ENCODE assay signal across 8 mouse cellular contexts in genomic region chr11:8443539-8444292, GRCm38 (mm10).
DNase-seq lines count a peak whose midpoint lies in the region; ATAC-seq lines count a peak whose summit lies in the region.

No protein-coding gene starts in this region.

- intact Hi-C loops in heart, postnatal 25 days (cut with DNase I) = loop anchor here (10.0 kb wide), 1 partner anchor 681 kb away; no protein-coding TSS in a partner anchor

- no peak overlapping the region for H3K4me2 ChIP-seq in limb, embryonic 13.5 days (replicated peaks)
- H3K4me2 ChIP-seq in hindbrain, embryonic 14.5 days (replicated peaks) = no peak overlapping the region

- H3K36me3 ChIP-seq in limb, embryonic 13.5 days = peaks cover 84% of the 10 kb centered on the region
- peaks cover 98% of the 10 kb centered on the region for H3K36me3 ChIP-seq in limb, embryonic 10.5 days
- no peaks in the 10 kb centered on the region for H3K36me3 ChIP-seq in hindbrain, embryonic 14.5 days (replicated peaks; ENCODE audit: control insufficient read depth, insufficient read depth)

- ATAC-seq in limb, embryonic 13.5 days (ENCODE audit: low FRiP score, low read depth) = no peak
- ATAC-seq in common myeloid progenitor, adult 5-6 weeks (replicated peaks; ENCODE audit: low read depth, poor library complexity, severe bottlenecking) = peak; percentile 70
- no peak for ATAC-seq in hindbrain, embryonic 14.5 days (ENCODE audit: low FRiP score)

- 77% methylated on average over 11 of the region's 11 CpGs for WGBS in limb, embryonic 13.5 days
- 83% methylated on average over 11 of the region's 11 CpGs for WGBS in limb, embryonic 10.5 days
- 79% methylated on average over 11 of the region's 11 CpGs for WGBS in hindbrain, embryonic 14.5 days

- peak overlapping the region; percentile 10; the same call in 1 of the 2 replicates for H3K27ac ChIP-seq in limb, embryonic 13.5 days
- no peak overlapping the region for H3K27ac ChIP-seq in limb, embryonic 10.5 days
- no peak overlapping the region for H3K27ac ChIP-seq in hindbrain, embryonic 14.5 days

- H3K4me3 ChIP-seq in limb, embryonic 13.5 days = no peak overlapping the region
- H3K4me3 ChIP-seq in limb, embryonic 10.5 days = no peak overlapping the region
- no peak overlapping the region for H3K4me3 ChIP-seq in hindbrain, embryonic 14.5 days (replicated peaks; ENCODE audit: low read length)

- DNase-seq in limb, embryonic 10.5 days (ENCODE audit: low spot score) = no peak
- peak; percentile 44 for DNase-seq in heart, postnatal 25 days (ENCODE audit: low spot score)
- peak; percentile 61 to 75 for DNase-seq in lung, postnatal 4 days
- DNase-seq in hindbrain, embryonic 14.5 days (ENCODE audit: low spot score) = no peak
- no peak for DNase-seq in spleen, adult 12 weeks (ENCODE audit: low spot score)
- DNase-seq in cerebellum, adult 9-11 months = no peak

- H3K27me3 ChIP-seq in limb, embryonic 13.5 days = no peaks in the 10 kb centered on the region
- no peaks in the 10 kb centered on the region for H3K27me3 ChIP-seq in limb, embryonic 10.5 days (ENCODE audit: low read depth, poor library complexity, severe bottlenecking)
- H3K27me3 ChIP-seq in hindbrain, embryonic 14.5 days (ENCODE audit: control insufficient read depth, insufficient read depth, low read length) = no peaks in the 10 kb centered on the region

- no peaks in the 10 kb centered on the region for H3K9me3 ChIP-seq in limb, embryonic 13.5 days
- no peaks in the 10 kb centered on the region for H3K9me3 ChIP-seq in limb, embryonic 10.5 days (replicated peaks)
- no peaks in the 10 kb centered on the region for H3K9me3 ChIP-seq in hindbrain, embryonic 14.5 days (ENCODE audit: control insufficient read depth, low read length)

- peaks cover 34% of the 10 kb centered on the region for H3K4me1 ChIP-seq in limb, embryonic 13.5 days
- H3K4me1 ChIP-seq in limb, embryonic 10.5 days = no peaks in the 10 kb centered on the region
- peaks cover 8% of the 10 kb centered on the region for H3K4me1 ChIP-seq in hindbrain, embryonic 14.5 days (replicated peaks; ENCODE audit: control insufficient read depth, insufficient read depth, low read length)

- no peak overlapping the region for H3K9ac ChIP-seq in limb, embryonic 13.5 days
- no peak overlapping the region for H3K9ac ChIP-seq in hindbrain, embryonic 14.5 days

Comparison
In these comparisons a context has a peak if more than half of its experiments do, and no peak if none do; other contexts are left out.
1. DNase-seq: peak in heart, postnatal 25 days (single experiment) and lung, postnatal 4 days (2 of 2); none in limb, embryonic 10.5 days (single experiment), hindbrain, embryonic 14.5 days (single experiment), spleen, adult 12 weeks (single experiment) and cerebellum, adult 9-11 months (single experiment).